Mouse (Mus musculus): Measurements from ENCODE around the gene Gm3285.

DNA sequence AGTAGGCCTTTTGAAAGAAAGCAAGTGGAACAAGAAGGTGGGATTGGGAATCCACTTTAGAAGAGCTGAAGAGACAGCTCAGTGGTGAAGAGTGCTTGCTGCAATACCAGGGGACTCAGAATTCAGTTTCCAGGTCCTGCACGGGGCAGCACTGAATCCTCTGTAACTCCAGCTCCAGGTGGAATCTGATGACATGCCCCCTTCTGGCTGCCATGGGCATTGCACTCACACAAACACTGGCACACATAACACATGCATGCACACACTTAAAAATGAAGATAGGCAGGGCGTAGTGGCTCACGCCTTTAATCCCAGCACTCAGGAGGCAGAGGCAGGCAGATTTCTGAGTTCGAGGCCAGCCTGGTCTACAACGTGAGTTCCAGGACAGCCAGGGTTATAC, 20.8 kb downstream of the Gm3285 start:
- TF ChIP-seq POLR2A (IDR thresholded peaks at IDR 0.05; ENCODE audit: extremely low read depth, insufficient read depth, low read length) (no peak), CTCF (IDR thresholded peaks at IDR 0.05; ENCODE audit: extremely low read depth, insufficient read depth, low read length) (no peak)
